Mouse (Mus musculus) hindlimb bud, embryonic 11.5 days (tissue): ENCODE data around the gene Dnm2.

Experiments used
- DNase-seq: peaks from one replicate; pipeline ENCODE4 v3.0.0-alpha.2; 2012; ENCODE audit warnings: low read depth, low spot score; ENCODE audit errors: extremely low spot score

The Dnm2 gene

GRCm38 (mm10) chr9:21428178-21428577 lies 3.5 kb downstream of the Dnm2 start:
- DNase-seq, result no peak

GRCm38 (mm10) chr9:21430724-21431123 lies 6.0 kb downstream of the Dnm2 start:
- no peak for DNase-seq

GRCm38 (mm10) chr9:21432066-21432465 lies 7.4 kb downstream of the Dnm2 start:
- no peak for DNase-seq

GRCm38 (mm10) chr9:21433766-21434165 lies 9.1 kb downstream of the Dnm2 start:
- no peak for DNase-seq

GRCm38 (mm10) chr9:21434410-21434809 lies 9.7 kb downstream of the Dnm2 start:
- no peak for DNase-seq

GRCm38 (mm10) chr9:21435777-21436635 lies 11.3 kb downstream of the Dnm2 start:
- DNase-seq, result no peak

GRCm38 (mm10) chr9:21437577-21437976 lies 12.9 kb downstream of the Dnm2 start:
- no peak for DNase-seq

GRCm38 (mm10) chr9:21438219-21438618 lies 13.5 kb downstream of the Dnm2 start:
- DNase-seq, result no peak

GRCm38 (mm10) chr9:21439456-21439855 lies 14.7 kb downstream of the Dnm2 start:
- no peak for DNase-seq

- DNase-seq, result no peak
Observed at GRCm38 (mm10) chr9:21439914-21440313, 15.2 kb downstream of the Dnm2 start.

- no peak for DNase-seq
Observed at GRCm38 (mm10) chr9:21440387-21440786, 15.7 kb downstream of the Dnm2 start.

GRCm38 (mm10) chr9:21443853-21444252 lies 19.1 kb downstream of the Dnm2 start:
- DNase-seq, result no peak

- DNase-seq, result no peak
Observed at GRCm38 (mm10) chr9:21444574-21444973, 19.9 kb downstream of the Dnm2 start.

GRCm38 (mm10) chr9:21445081-21445744 lies 20.5 kb downstream of the Dnm2 start:
- no peak for DNase-seq

- DNase-seq, result no peak
Observed at GRCm38 (mm10) chr9:21447778-21448177, 23.1 kb downstream of the Dnm2 start.

GRCm38 (mm10) chr9:21449710-21450109 lies 25.0 kb downstream of the Dnm2 start:
- no peak for DNase-seq

- no peak for DNase-seq
Observed at GRCm38 (mm10) chr9:21450270-21450669, 25.6 kb downstream of the Dnm2 start.

GRCm38 (mm10) chr9:21451391-21451790 lies 26.7 kb downstream of the Dnm2 start:
- no peak for DNase-seq

GRCm38 (mm10) chr9:21451870-21452269 lies 27.2 kb downstream of the Dnm2 start:
- no peak for DNase-seq

GRCm38 (mm10) chr9:21453003-21453402 lies 28.3 kb downstream of the Dnm2 start:
- no peak for DNase-seq

GRCm38 (mm10) chr9:21453459-21453858 lies 28.8 kb downstream of the Dnm2 start:
- no peak for DNase-seq

- no peak for DNase-seq
Observed at GRCm38 (mm10) chr9:21454556-21454955, 29.8 kb downstream of the Dnm2 start.
